Mouse (Mus musculus): ENCODE measurements at regions not wholly inside any gene's neighbourhood (a gene's known extent, or its start where the extent isn't known, plus 50 kb on each side); places are given as distances from the start of the nearest gene placed in this dataset.

GRCm38 (mm10) chr3:66546576-66546975 is 249.9 kb upstream of the Veph1 start:
- Histone ChIP-seq H3K9me3 (replicated peaks) (0 out of 2 replicates have a peak, but pooled peaks cover 4% of the 10 kb centered on the region), H3K4me1 (no peaks in the 10 kb centered on the region), H3K27ac (replicated peaks) (no peak overlapping the region), H3K4me3 (no peak overlapping the region), H3K36me3 (no peaks in the 10 kb centered on the region), H3K27me3 (ENCODE audit: low read depth, poor library complexity, severe bottlenecking) (no peaks in the 10 kb centered on the region)
- WGBS = 89% methylated on average over 4 of the region's 4 CpGs
- DNase-seq (ENCODE audit: low spot score) = no peak

DNA sequence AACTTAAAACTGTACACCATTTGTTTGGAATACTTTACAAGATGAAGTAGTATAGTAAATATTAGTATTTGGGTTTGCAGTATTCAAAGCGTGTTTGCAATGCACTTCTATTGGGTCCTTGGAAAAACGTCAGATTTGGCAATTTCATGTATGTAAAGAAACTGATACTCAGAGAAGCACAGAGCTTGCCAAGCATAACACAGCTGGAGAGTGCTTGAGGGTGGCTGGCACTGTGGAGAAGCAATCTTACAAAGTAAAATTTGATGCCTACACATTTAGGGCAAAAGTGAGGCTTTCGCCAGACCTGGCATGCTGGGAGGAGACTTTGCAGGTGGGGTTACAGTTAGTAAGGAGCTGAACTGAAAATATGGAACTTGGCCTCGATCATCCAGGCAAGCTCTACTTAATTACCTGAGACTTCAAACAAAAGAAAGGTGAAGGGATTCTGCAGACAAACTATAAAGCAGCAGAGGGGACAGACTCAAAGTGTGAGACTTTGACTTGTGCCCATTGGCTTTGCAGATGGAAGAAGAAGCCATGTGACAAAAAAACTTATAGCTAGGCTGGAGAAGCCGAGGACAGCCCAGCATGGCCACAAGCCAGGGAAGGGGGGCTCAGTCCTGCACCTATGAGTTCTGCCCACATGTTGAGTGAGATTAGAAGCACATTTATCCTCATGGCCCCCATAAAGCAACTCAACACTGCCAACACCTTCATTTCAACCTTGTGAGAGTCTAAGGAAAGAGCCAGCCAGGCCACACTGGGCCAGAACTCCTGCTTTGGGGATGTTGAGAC is 247.7 kb upstream of the Veph1 start:
- Histone ChIP-seq H3K27ac (replicated peaks) (no peak overlapping the region), H3K36me3 (no peaks in the 10 kb centered on the region), H3K4me3 (no peak overlapping the region), H3K9me3 (replicated peaks) (0 out of 2 replicates have a peak, but pooled peaks cover 4% of the 10 kb centered on the region), H3K27me3 (ENCODE audit: low read depth, poor library complexity, severe bottlenecking) (no peaks in the 10 kb centered on the region), H3K4me1 (peaks cover 1% of the 10 kb centered on the region; the same call in 1 of the 2 replicates)
- WGBS = 88% methylated on average over 5 of the region's 5 CpGs
- no peak for DNase-seq (ENCODE audit: low spot score)

DNA sequence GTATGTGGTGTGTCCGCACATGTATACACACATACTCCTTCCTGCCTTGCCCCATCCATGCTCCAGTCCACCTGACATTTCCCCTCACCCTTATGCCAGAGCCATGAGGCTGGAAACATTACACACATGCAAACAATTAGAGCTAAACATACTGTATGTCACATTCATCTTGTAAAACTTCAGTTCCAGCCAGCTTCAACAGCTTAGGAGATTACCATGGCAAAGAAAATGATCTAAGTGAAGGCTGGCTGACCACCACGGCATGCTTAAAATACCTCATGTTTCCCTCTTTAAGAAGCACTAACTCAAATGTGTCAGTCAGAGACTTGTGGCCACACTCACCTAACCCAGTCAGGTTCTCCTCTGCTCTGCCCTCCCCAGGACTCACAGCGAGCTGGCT is 246.2 kb upstream of the Veph1 start:
- no peak overlapping the region for H3K27ac ChIP-seq (replicated peaks)
- H3K4me1 ChIP-seq = peaks cover 13% of the 10 kb centered on the region
- H3K36me3 ChIP-seq = no peaks in the 10 kb centered on the region
- DNase-seq (ENCODE audit: low spot score) = no peak
- no peak overlapping the region for H3K4me3 ChIP-seq
- 0 out of 2 replicates have a peak, but pooled peaks cover 4% of the 10 kb centered on the region for H3K9me3 ChIP-seq (replicated peaks)
- 89% methylated on average over 3 of the region's 3 CpGs for WGBS
- no peaks in the 10 kb centered on the region for H3K27me3 ChIP-seq (ENCODE audit: low read depth, poor library complexity, severe bottlenecking)

DNA sequence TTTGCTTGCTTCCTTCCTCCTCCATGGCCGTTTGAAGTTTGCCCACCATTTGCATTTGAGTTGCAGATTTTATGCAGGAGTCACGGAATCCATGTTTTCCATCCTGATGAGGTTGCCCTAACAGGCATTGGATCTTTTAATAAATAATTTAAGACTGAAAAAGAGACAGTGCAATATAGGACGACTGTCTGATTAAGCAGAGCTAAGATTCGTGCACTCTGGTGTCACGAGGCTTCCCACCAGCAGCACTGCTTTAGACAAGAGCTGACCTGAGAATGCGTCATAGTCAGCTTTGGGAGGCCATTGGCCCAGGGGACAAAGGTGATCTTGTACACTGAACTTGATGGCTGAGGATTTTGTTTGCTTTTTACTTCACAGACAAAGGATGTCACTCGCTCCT is 241.3 kb upstream of the Veph1 start:
- Histone ChIP-seq H3K4me1 (peaks cover 34% of the 10 kb centered on the region), H3K9me3 (replicated peaks) (0 out of 2 replicates have a peak, but pooled peaks cover 4% of the 10 kb centered on the region), H3K27ac (replicated peaks) (peak overlapping the region; percentile 63; the same call in 1 of the 2 replicates), H3K36me3 (no peaks in the 10 kb centered on the region), H3K27me3 (ENCODE audit: low read depth, poor library complexity, severe bottlenecking) (no peaks in the 10 kb centered on the region), H3K4me3 (no peak overlapping the region)
- WGBS = 67% methylated on average over 7 of the region's 7 CpGs
- DNase-seq (ENCODE audit: low spot score) = no peak

DNA sequence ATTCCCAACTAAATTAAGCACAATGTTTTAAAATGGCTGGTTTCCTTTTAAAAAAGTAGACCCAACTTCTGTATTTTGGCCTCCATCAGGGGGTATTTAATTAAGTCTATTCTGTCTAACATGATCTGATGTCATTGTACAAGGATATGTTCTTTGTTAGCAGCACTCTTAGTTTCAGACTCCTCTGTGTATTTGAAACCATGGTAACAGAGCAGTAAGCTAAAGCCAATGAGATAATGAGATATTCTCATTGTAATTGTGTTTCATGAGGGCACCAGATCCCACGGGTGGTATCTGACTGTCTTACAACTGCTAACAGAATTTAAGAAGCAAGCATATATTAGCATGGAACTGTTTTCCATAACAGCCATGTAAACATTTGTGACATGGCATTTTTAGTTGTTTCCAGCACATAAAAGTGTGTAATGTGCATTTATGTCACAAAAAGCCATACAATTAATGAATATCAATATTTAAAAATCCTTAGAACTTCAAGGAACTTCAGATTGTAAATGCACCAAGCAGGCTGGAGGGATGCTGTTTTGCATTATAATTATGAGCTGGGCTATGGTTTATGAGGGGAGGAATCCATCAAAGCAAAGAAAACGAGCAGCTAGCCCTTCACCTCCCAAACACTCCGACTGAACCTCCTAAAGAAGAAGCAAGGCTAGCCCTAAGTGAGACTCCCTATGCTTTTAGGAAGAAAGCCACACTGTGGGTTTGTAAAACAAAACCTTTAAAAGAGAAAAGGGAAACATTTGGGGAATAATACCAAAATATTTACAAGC is 240.7 kb upstream of the Veph1 start:
- peak overlapping the region; percentile 72 for H3K27ac ChIP-seq (replicated peaks)

DNA sequence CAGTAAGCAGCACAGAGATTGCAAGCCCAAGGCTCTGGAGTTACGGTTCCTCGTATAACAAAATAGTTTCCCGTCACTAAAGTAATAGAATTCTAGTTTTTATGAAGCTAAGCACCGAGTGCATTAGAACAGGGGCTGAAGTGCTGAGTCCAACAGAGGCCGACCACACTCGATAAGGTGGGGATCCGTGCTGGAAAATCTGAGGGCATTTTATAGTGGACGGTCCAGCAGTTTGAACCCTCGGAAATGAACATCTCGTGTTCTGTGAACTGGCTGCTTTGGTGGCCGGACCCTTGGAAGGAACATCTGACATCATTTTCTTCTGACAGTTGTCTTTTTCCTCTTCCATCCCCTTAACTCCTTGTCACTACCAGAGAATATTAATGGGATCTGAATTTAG is 240.0 kb upstream of the Veph1 start:
- peaks cover 34% of the 10 kb centered on the region for H3K4me1 ChIP-seq
- H3K4me3 ChIP-seq = no peak overlapping the region
- 86% methylated on average over 11 of the region's 11 CpGs for WGBS
- H3K27me3 ChIP-seq (ENCODE audit: low read depth, poor library complexity, severe bottlenecking) = no peaks in the 10 kb centered on the region
- peak overlapping the region; percentile 72 for H3K27ac ChIP-seq (replicated peaks)
- no peaks in the 10 kb centered on the region for H3K36me3 ChIP-seq
- H3K9me3 ChIP-seq (replicated peaks) = 0 out of 2 replicates have a peak, but pooled peaks cover under 1% of the 10 kb centered on the region
- no peak for DNase-seq (ENCODE audit: low spot score)

More for the DNA sequence above, 240.7 kb upstream of the Veph1 start:
- Histone ChIP-seq H3K27me3 (ENCODE audit: low read depth, poor library complexity, severe bottlenecking) (no peaks in the 10 kb centered on the region), H3K4me1 (peaks cover 34% of the 10 kb centered on the region), H3K9me3 (replicated peaks) (0 out of 2 replicates have a peak, but pooled peaks cover 4% of the 10 kb centered on the region), H3K4me3 (no peak overlapping the region), H3K36me3 (no peaks in the 10 kb centered on the region)
- DNase-seq (ENCODE audit: low spot score) = no peak
- 45% methylated on average over 3 of the region's 3 CpGs for WGBS

GRCm38 (mm10) chr3:66535786-66536529 is 239.3 kb upstream of the Veph1 start:
- Histone ChIP-seq H3K4me1 (peaks cover 34% of the 10 kb centered on the region), H3K4me3 (no peak overlapping the region), H3K27me3 (ENCODE audit: low read depth, poor library complexity, severe bottlenecking) (no peaks in the 10 kb centered on the region), H3K9me3 (replicated peaks) (no peaks in the 10 kb centered on the region), H3K27ac (replicated peaks) (peak overlapping the region; percentile 72), H3K36me3 (no peaks in the 10 kb centered on the region)
- WGBS = 86% methylated on average over 8 of the region's 8 CpGs
- DNase-seq (ENCODE audit: low spot score) = no peak

DNA sequence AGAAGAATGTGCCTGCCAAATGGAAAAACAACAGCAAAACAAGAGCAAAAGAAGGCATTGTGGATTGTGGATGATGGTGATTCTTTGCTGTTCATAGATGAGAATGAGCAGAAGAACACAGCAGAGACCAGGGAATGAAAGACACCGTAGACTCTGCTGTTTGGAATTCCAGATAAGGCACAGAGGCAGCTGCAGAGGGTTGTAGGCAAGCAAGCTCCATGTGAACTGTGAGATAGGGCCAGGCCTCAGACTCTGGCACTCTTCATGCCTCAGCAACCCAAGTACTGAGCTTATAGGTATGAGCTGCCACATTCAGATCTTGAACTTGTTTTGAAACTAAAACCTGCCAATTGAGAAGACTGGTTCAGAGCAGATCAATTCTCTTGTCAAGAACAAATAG is 223.3 kb upstream of the Veph1 start:
- H3K27ac ChIP-seq (replicated peaks) = no peak overlapping the region
- no peaks in the 10 kb centered on the region for H3K4me1 ChIP-seq
- H3K4me3 ChIP-seq = no peak overlapping the region
- H3K36me3 ChIP-seq = no peaks in the 10 kb centered on the region
- no peaks in the 10 kb centered on the region for H3K27me3 ChIP-seq (ENCODE audit: low read depth, poor library complexity, severe bottlenecking)
- 84% methylated on average over 1 of the region's 1 CpGs for whole genome bisulfite sequencing
- no peaks in the 10 kb centered on the region for H3K9me3 ChIP-seq (replicated peaks)
- no peak for DNase-seq (ENCODE audit: low spot score)

DNA sequence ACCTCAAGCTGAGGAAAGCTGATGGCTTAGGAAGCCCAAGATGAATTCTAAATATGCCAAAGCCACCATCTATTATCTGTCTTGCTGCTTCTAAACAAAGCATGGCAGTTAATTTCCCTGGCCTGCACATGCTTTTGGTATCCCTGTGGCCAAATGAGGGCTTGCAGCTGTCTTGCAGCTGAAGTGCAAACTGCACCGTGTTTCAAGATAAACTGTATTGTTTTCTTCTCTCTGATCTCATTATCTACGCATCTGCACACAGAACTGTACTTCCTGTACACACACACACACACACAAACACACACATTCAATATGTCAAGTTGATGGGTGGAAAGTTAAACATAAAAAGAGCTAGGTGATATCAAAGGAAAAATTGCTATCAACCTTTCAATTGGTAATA is 221.7 kb upstream of the Veph1 start:
- Histone ChIP-seq H3K27ac (replicated peaks) (no peak overlapping the region), H3K4me1 (no peaks in the 10 kb centered on the region), H3K9me3 (replicated peaks) (no peaks in the 10 kb centered on the region), H3K4me3 (no peak overlapping the region), H3K36me3 (no peaks in the 10 kb centered on the region), H3K27me3 (ENCODE audit: low read depth, poor library complexity, severe bottlenecking) (no peaks in the 10 kb centered on the region)
- DNase-seq (ENCODE audit: low spot score) = no peak
- whole genome bisulfite sequencing = 66% methylated on average over 2 of the region's 2 CpGs

- Histone ChIP-seq H3K9me3 (replicated peaks) (no peaks in the 10 kb centered on the region), H3K4me1 (no peaks in the 10 kb centered on the region), H3K4me3 (no peak overlapping the region), H3K27me3 (ENCODE audit: low read depth, poor library complexity, severe bottlenecking) (no peaks in the 10 kb centered on the region), H3K36me3 (no peaks in the 10 kb centered on the region), H3K27ac (replicated peaks) (no peak overlapping the region)
- 68% methylated on average over 6 of the region's 6 CpGs for WGBS
- DNase-seq (ENCODE audit: low spot score) = no peak
These were observed 219.3 kb upstream of the Veph1 start for GRCm38 (mm10) chr3:66515773-66516406.

GRCm38 (mm10) chr3:66514587-66514986 is 217.9 kb upstream of the Veph1 start:
- H3K27me3 ChIP-seq (ENCODE audit: low read depth, poor library complexity, severe bottlenecking) = no peaks in the 10 kb centered on the region
- no peaks in the 10 kb centered on the region for H3K36me3 ChIP-seq
- no peaks in the 10 kb centered on the region for H3K4me1 ChIP-seq
- 92% methylated on average over 8 of the region's 8 CpGs for WGBS
- no peak overlapping the region for H3K27ac ChIP-seq (replicated peaks)
- no peak for DNase-seq (ENCODE audit: low spot score)
- H3K9me3 ChIP-seq (replicated peaks) = no peaks in the 10 kb centered on the region
- no peak overlapping the region for H3K4me3 ChIP-seq

DNA sequence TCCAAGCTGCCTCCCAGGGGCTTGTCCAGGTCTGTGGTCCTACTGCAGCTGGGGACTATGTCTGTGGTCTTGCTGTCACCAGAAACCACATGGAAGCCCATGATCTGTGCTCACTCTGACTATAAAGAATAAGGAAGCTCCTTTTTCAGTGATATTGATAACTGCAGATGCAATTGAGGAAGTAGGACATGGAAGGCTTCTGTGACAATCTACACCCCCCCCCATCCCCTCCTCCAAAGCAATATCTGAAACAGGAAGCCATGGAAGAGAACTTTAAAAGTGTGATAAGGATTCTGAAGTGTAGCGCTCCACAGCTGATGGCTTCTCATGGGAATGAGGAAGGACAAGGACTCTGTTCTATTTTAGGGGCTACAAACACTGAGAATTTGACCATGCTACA is 215.8 kb upstream of the Veph1 start:
- no peak for DNase-seq (ENCODE audit: low spot score)

More for the DNA sequence above, 215.8 kb upstream of the Veph1 start:
- H3K4me3 ChIP-seq = no peak overlapping the region
- H3K27me3 ChIP-seq (ENCODE audit: low read depth, poor library complexity, severe bottlenecking) = no peaks in the 10 kb centered on the region
- 95% methylated on average over 1 of the region's 1 CpGs for WGBS
- H3K9me3 ChIP-seq (replicated peaks) = no peaks in the 10 kb centered on the region
- no peaks in the 10 kb centered on the region for H3K36me3 ChIP-seq
- H3K4me1 ChIP-seq = no peaks in the 10 kb centered on the region
- no peak overlapping the region for H3K27ac ChIP-seq (replicated peaks)

Measured in midbrain, embryonic 10.5 days (tissue).